Mouse (Mus musculus) kidney, embryonic 14.5 days (tissue): ENCODE measurements at regions not wholly inside any gene's neighbourhood (a gene's known extent, or its start where the extent isn't known, plus 50 kb on each side); places are given as distances from the start of the nearest gene placed in this dataset.

Experiments used
- ATAC-seq: fragments of 200-750 bp; cut with Nextera tagmentation; 2 replicates; pipeline ENCODE4 v1.8.0; 2017; ENCODE audit warnings: moderate number of reproducible peaks, mild to moderate bottlenecking, moderate TSS enrichment, moderate library complexity; ENCODE audit not compliant: low FRiP score, low TSS enrichment
- H3K27ac ChIP-seq: fragments of 300-500 bp; sonication (generic); 2 replicates; pipeline ENCODE4 v1.5.1; 2014; ENCODE audit warnings: low read depth, mild to moderate bottlenecking, low read length, moderate library complexity, mixed read lengths
- H3K27me3 ChIP-seq: fragments of 300-500 bp; sonication (generic); 2 replicates; pipeline ENCODE4 v1.6.1; 2014; ENCODE audit warnings: mild to moderate bottlenecking, low read length; ENCODE audit not compliant: control insufficient read depth, insufficient read depth
- H3K36me3 ChIP-seq: fragments of 300-500 bp; sonication (generic); 2 replicates; pipeline ENCODE4 v1.6.1; 2014; ENCODE audit warnings: low read length, mixed read lengths; ENCODE audit not compliant: control insufficient read depth, insufficient read depth
- H3K4me1 ChIP-seq: fragments of 300-500 bp; sonication (generic); 2 replicates; pipeline ENCODE4 v1.6.1; 2014; ENCODE audit warnings: low read length, mixed read lengths; ENCODE audit not compliant: control insufficient read depth, insufficient read depth
- H3K4me2 ChIP-seq: fragments of 300-500 bp; sonication (generic); replicated peaks from 2 replicates; pipeline ENCODE4 v1.6.1; 2014; ENCODE audit warnings: low read depth, mild to moderate bottlenecking, low read length
- H3K4me3 ChIP-seq: fragments of 300-500 bp; sonication (generic); 2 replicates; pipeline ENCODE4 v1.5.1; 2014; ENCODE audit warnings: mild to moderate bottlenecking, low read length
- H3K9ac ChIP-seq: fragments of 300-500 bp; sonication (generic); 2 replicates; pipeline ENCODE4 v1.6.1; 2014; ENCODE audit warnings: low read depth, mild to moderate bottlenecking, low read length, moderate library complexity
- H3K9me3 ChIP-seq: fragments of 300-500 bp; sonication (generic); 2 replicates; pipeline ENCODE4 v1.6.1; 2016; ENCODE audit warnings: low read length; ENCODE audit not compliant: control insufficient read depth
- WGBS: fragments of 180-500 bp; shearing (Covaris S2); extraction: QIAGEN DNeasy Blood & Tissue Kit; methylation state at CpG from one replicate; pipeline ENCODE4 v1.1.7; 2014; 5-methylcytosine and 5-hydroxymethylcytosine counted together

DNA sequence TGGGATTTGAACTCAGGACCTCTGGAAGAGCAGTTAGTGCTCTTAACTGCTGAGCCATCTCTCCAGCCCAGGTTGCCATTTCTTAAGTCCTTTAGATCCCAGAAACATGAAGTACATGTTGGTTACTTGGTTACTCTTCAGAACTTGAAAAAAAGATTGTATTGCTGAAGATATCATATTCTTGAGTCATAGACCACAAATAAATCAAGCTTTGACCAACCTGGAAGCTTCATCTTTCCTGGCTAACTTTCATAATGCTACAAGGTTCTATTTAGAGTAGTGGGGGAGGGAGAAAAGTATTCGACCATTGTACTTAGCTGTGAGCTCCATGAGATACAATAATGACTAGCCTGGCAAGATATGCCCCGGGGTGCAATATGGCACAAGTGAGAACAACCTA lies 90.9 kb upstream of the Cdkn2b start:
- no peak for ATAC-seq
- Histone ChIP-seq H3K36me3 (no peaks in the 10 kb centered on the region), H3K27me3 (no peaks in the 10 kb centered on the region), H3K9me3 (no peaks in the 10 kb centered on the region), H3K4me3 (no peak overlapping the region), H3K27ac (no peak overlapping the region), H3K4me1 (no peaks in the 10 kb centered on the region), H3K9ac (no peak overlapping the region), H3K4me2 (no peak overlapping the region)
- 83% methylated on average over 2 of the region's 2 CpGs for WGBS

DNA sequence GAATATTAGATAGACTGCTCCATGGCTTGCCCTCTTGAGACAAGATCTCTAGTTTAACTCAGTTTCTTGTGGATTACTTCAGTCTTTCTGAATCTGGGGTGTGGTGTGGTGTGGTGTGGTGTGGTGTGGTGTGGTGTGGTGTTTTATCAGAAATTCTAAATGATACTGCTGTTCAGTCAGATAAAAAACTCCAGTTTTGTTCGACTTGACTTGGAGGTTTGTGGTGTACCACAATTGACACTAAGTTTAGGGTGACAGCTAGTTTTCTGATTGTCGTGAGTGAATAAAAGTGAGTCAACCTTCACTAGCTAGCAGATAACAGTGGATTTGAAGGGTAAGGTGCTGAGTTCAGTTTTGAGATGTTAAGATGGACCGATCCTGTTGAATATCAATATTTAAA lies 89.5 kb upstream of the Cdkn2b start:
- H3K27me3 ChIP-seq = no peaks in the 10 kb centered on the region
- 87% methylated on average over 3 of the region's 3 CpGs for WGBS

DNA sequence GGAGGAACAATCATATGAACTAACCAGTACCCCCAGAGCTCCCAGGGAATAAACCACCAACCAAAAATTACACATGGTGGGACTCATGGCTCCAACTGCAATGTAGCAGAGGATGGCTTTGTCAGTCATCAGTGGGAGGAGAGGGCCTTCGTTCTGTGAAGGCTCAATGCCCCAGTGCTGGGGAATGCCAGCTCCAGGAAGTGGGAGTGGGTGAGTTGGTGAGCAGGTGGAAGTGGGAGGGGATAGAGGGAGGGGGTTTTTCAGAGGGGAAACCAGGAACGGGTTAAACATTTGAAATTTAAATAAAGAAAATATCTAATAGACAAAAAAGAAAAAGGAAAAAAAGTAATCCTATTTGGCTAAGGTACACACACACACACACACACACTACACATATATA lies 88.4 kb upstream of the Cdkn2b start:
- no peak for ATAC-seq
- Histone ChIP-seq H3K36me3 (no peaks in the 10 kb centered on the region), H3K4me3 (no peak overlapping the region), H3K9ac (no peak overlapping the region), H3K27ac (no peak overlapping the region), H3K4me1 (no peaks in the 10 kb centered on the region), H3K27me3 (no peaks in the 10 kb centered on the region), H3K9me3 (no peaks in the 10 kb centered on the region), H3K4me2 (no peak overlapping the region)
- WGBS = 70% methylated on average over 2 of the region's 2 CpGs

More for the DNA sequence above, 89.5 kb upstream of the Cdkn2b start:
- Histone ChIP-seq H3K36me3 (no peaks in the 10 kb centered on the region), H3K9ac (no peak overlapping the region), H3K9me3 (no peaks in the 10 kb centered on the region), H3K4me3 (no peak overlapping the region), H3K4me1 (no peaks in the 10 kb centered on the region), H3K4me2 (no peak overlapping the region), H3K27ac (no peak overlapping the region)
- no peak for ATAC-seq

DNA sequence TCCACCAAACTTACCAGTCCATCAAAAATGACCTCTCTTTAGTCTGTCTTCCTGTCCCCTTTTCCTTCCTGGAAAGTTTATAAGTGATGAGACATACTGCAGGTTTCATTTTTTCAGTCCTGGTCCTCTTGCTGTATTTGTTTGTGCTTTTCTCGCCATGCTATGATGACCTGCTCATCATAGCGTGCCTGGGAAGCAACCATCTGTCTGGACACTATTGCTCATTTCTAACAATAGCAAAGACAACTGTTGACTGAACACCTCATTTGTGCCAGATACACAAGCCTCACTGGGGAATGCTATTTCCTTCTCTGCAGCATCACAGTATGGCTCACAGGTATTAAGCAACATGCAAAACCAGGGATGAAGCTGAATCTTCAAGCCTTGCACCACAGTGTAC lies 85.2 kb upstream of the Cdkn2b start:
- H3K9me3 ChIP-seq = no peaks in the 10 kb centered on the region
- H3K27ac ChIP-seq = no peak overlapping the region
- 89% methylated on average over 2 of the region's 2 CpGs for WGBS
- no peak overlapping the region for H3K4me3 ChIP-seq
- no peak overlapping the region for H3K9ac ChIP-seq
- ATAC-seq = no peak
- H3K4me1 ChIP-seq = no peaks in the 10 kb centered on the region
- H3K27me3 ChIP-seq = no peaks in the 10 kb centered on the region
- H3K36me3 ChIP-seq = no peaks in the 10 kb centered on the region
- H3K4me2 ChIP-seq = no peak overlapping the region

GRCm38 (mm10) chr4:89395336-89395735 lies 84.5 kb upstream of the Cdkn2b start:
- Histone ChIP-seq H3K27me3 (no peaks in the 10 kb centered on the region), H3K9me3 (no peaks in the 10 kb centered on the region), H3K4me3 (no peak overlapping the region), H3K9ac (no peak overlapping the region), H3K4me2 (no peak overlapping the region), H3K4me1 (no peaks in the 10 kb centered on the region), H3K36me3 (no peaks in the 10 kb centered on the region), H3K27ac (no peak overlapping the region)
- no peak for ATAC-seq

DNA sequence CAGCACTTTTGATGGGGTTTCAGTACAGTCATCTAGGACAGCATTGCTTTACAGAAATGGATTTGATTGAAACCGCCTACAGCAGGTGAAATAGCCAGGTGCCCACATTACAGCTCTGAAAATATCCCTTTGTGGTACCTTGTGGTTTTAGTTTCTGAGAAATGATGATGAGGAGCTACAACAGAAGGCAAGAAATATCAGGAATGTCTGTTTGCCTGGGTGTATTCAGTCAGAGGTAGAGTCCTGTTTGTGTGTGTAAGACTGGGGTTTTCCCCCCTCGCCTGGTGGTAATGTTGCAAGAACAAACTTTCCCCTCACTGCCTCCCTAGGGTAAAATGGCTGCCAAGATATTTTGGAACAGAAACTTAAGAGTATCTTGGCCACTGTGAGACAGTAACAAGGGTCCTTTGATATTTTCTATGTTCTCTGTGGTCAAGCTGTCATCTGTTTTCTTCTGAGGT lies 82.4 kb upstream of the Cdkn2b start:
- WGBS = 86% methylated on average over 2 of the region's 2 CpGs
- H3K9me3 ChIP-seq = no peaks in the 10 kb centered on the region
- H3K4me1 ChIP-seq = no peaks in the 10 kb centered on the region
- no peaks in the 10 kb centered on the region for H3K27me3 ChIP-seq
- no peak overlapping the region for H3K4me3 ChIP-seq
- ATAC-seq = no peak
- H3K9ac ChIP-seq = no peak overlapping the region
- H3K4me2 ChIP-seq = no peak overlapping the region
- no peaks in the 10 kb centered on the region for H3K36me3 ChIP-seq
- no peak overlapping the region for H3K27ac ChIP-seq

DNA sequence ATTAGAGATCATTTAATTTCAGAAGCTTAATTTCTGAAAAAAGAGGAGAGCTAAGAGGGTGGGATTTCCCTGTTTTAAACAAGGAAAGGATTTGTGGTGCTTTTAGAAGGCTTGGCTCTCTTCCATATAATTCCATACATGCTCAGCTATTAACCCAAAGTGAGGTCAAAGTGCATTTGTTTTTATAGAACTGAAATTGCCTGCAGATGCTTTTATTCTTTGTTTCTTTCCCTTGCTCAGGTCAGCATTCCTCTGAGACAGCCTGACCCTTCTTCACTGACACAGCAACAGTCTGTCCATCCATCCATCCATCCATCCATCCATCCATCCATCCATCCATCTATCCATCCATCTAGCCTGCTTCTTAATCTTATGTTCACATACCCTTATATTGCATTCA lies 82.0 kb upstream of the Cdkn2b start:
- ATAC-seq = no peak
- Histone ChIP-seq H3K9ac (no peak overlapping the region), H3K4me2 (no peak overlapping the region), H3K27me3 (no peaks in the 10 kb centered on the region), H3K4me1 (no peaks in the 10 kb centered on the region), H3K4me3 (no peak overlapping the region), H3K9me3 (no peaks in the 10 kb centered on the region), H3K36me3 (no peaks in the 10 kb centered on the region), H3K27ac (no peak overlapping the region)

DNA sequence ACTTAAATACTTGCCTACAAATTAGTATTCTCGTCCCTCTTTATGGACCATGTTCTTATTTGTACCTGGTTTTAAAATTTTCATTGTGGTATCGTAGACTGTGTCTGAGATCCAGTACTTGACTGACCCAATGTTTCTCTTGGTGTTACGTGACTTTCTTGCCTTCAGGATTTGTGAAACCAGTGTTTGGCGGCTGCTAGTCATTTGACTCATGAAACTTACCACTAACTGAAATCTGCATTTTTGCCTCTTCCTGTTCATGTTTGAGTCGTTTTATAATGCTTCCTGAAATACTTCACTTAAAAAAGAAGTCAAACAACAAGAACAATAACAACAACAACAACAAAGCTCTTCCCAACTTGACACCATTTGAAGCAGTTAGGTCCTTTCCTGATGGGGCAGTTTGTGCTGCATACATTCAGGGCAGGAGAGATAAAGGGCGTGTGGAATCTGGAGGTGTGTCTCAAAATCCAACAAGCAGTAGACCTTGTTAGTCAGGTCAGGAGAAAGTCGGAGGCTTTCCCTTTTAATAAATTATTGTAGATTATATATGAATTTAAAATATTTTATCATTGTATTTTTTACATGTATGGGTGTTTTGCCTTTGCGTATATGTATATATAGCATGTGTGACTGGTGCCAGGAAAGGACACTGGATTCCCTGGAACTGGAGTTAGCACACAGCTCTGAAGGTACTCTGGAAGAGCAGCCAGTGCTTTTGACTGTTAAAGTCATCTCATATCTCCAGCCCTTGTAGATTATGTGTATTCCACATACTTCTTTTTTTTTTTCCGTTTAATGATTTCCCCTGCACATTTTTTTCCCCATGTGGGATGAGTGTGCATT lies 80.8 kb upstream of the Cdkn2b start:
- Histone ChIP-seq H3K9ac (no peak overlapping the region), H3K27me3 (no peaks in the 10 kb centered on the region), H3K27ac (no peak overlapping the region), H3K36me3 (no peaks in the 10 kb centered on the region), H3K4me1 (no peaks in the 10 kb centered on the region), H3K4me2 (no peak overlapping the region), H3K9me3 (no peaks in the 10 kb centered on the region), H3K4me3 (no peak overlapping the region)
- WGBS = 88% methylated on average over 9 of the region's 9 CpGs
- no peak for ATAC-seq

- no peaks in the 10 kb centered on the region for H3K4me1 ChIP-seq
- 89% methylated on average over 3 of the region's 3 CpGs for WGBS
- H3K9me3 ChIP-seq = no peaks in the 10 kb centered on the region
- no peaks in the 10 kb centered on the region for H3K27me3 ChIP-seq
- no peak overlapping the region for H3K27ac ChIP-seq
- ATAC-seq = no peak
- no peak overlapping the region for H3K4me3 ChIP-seq
- H3K9ac ChIP-seq = no peak overlapping the region
- no peaks in the 10 kb centered on the region for H3K36me3 ChIP-seq
- no peak overlapping the region for H3K4me2 ChIP-seq
Measured at GRCm38 (mm10) chr4:89383548-89383947, 72.7 kb upstream of the Cdkn2b start.
